Mouse (Mus musculus): ENCODE measurements around the gene Srrm4. TPM values are rescaled to one million over a fixed set of nuclear protein-coding genes. Genes with fewer than 3 reads are reported as not detected.

Gene Srrm4
- polyA plus RNA-seq, 1 experiment, result 1.0 TPM

DNA sequence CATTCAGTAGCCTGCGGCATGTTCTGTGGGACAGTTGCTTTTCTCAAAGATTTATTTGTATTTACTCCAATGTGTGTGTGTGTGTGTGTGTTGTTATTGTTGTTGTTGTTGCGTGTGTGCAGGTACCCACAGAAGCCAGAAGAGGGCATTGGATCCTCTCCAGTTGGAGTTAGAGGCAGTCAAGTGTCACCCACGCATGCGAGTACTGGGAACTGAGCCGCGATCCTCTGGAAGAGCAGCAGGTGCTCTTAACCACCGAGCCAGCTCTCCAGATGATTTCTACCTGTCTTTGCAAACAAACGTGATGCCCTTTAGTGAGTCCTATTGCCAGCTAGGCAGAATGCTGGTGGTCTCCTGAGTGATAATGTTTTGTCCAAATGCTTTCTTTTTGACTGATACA is 24.3 kb downstream of the Srrm4 start:
- Histone ChIP-seq H3K4me1 (ENCODE audit: control insufficient read depth, insufficient read depth, low read length) (peaks cover 3% of the 10 kb centered on the region; the same call in 1 of the 2 replicates), H3K36me3 (ENCODE audit: control insufficient read depth, insufficient read depth, low read length) (no peaks in the 10 kb centered on the region), H3K27me3 (ENCODE audit: control insufficient read depth, insufficient read depth, low read length) (no peaks in the 10 kb centered on the region), H3K27ac (ENCODE audit: control insufficient read depth, insufficient read depth, low read depth, low read length) (no peak overlapping the region), H3K4me3 (ENCODE audit: control insufficient read depth, low read depth, low read length) (no peak overlapping the region)
- TF ChIP-seq CTCF (IDR thresholded peaks at IDR 0.05; ENCODE audit: control insufficient read depth, insufficient read depth, insufficient replicate concordance, low read depth, low read length), result no peak
- TF ChIP-seq POLR2A (IDR thresholded peaks at IDR 0.05; ENCODE audit: control insufficient read depth, low read depth, low read length), result no peak

DNA sequence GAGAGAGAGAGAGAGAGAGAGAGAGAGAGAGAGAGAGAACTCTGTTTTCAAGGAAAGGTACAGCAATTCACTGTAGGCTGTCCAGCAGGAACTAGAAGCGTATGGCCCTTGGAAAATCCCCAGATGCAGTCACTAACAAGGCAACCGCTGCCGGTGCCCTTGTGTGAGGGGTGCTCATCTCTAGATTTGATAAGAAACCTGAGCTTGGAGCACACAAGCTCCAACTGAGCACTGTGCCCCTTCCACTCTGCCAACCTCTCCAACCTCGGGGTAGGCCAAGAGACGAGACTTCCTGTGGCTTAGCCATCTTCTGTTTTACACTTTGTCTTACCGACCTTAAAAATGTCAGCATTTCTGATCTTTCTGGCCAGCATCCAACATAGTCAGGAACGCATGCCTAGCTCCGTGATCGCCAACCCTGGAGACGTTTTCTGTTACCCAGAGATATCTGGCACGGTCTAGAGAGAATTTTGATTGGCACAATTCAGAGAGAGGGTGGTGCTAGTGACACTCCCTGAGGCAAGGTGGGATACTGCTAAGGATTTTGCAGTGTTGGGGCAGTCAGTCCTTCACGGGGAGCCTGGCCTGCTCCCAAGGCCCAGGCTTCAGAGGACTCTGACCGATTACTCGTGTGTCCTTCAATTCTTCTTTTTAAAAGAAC is 25.1 kb downstream of the Srrm4 start:
- Histone ChIP-seq H3K4me1 (ENCODE audit: control insufficient read depth, insufficient read depth, low read length) (peaks cover 6% of the 10 kb centered on the region; the same call in 1 of the 2 replicates), H3K27me3 (ENCODE audit: control insufficient read depth, insufficient read depth, low read length) (no peaks in the 10 kb centered on the region), H3K36me3 (ENCODE audit: control insufficient read depth, insufficient read depth, low read length) (no peaks in the 10 kb centered on the region), H3K27ac (ENCODE audit: control insufficient read depth, insufficient read depth, low read depth, low read length) (no peak overlapping the region), H3K4me3 (ENCODE audit: control insufficient read depth, low read depth, low read length) (no peak overlapping the region)
- no peak for TF ChIP-seq CTCF (IDR thresholded peaks at IDR 0.05; ENCODE audit: control insufficient read depth, insufficient read depth, insufficient replicate concordance, low read depth, low read length)
- TF ChIP-seq POLR2A (IDR thresholded peaks at IDR 0.05; ENCODE audit: control insufficient read depth, low read depth, low read length), result no peak

GRCm38 (mm10) chr5:116565573-116565972 is 26.0 kb downstream of the Srrm4 start:
- Histone ChIP-seq H3K27me3 (ENCODE audit: control insufficient read depth, insufficient read depth, low read length) (no peaks in the 10 kb centered on the region), H3K36me3 (ENCODE audit: control insufficient read depth, insufficient read depth, low read length) (no peaks in the 10 kb centered on the region), H3K27ac (ENCODE audit: control insufficient read depth, insufficient read depth, low read depth, low read length) (no peak overlapping the region), H3K4me3 (ENCODE audit: control insufficient read depth, low read depth, low read length) (no peak overlapping the region), H3K4me1 (ENCODE audit: control insufficient read depth, insufficient read depth, low read length) (peaks cover 4% of the 10 kb centered on the region; the same call in 1 of the 2 replicates)
- TF ChIP-seq POLR2A (IDR thresholded peaks at IDR 0.05; ENCODE audit: control insufficient read depth, low read depth, low read length), result no peak
- no peak for TF ChIP-seq CTCF (IDR thresholded peaks at IDR 0.05; ENCODE audit: control insufficient read depth, insufficient read depth, insufficient replicate concordance, low read depth, low read length)

DNA sequence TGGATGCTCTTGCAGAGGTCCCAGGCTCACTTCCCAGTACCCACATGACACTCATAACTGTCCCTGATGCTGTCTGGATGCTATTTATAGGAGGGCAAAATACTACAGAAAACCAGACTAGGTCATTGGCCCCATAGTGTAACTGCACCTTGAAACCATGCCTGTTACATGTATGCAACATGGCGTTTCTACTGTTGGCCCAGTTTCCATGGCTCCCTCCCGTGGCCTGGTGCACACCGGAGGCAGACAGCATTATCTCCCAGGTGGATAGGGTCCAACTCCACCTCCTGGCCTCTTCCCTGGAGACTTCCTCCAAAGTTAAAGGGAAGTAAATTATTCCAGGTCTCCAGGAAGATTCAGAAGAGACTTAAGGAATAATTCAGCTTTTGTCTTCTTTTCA is 27.2 kb downstream of the Srrm4 start:
- H3K27ac ChIP-seq (ENCODE audit: control insufficient read depth, insufficient read depth, low read depth, low read length), result no peak overlapping the region
- peaks cover 4% of the 10 kb centered on the region; the same call in 1 of the 2 replicates for H3K4me1 ChIP-seq (ENCODE audit: control insufficient read depth, insufficient read depth, low read length)
- no peaks in the 10 kb centered on the region for H3K36me3 ChIP-seq (ENCODE audit: control insufficient read depth, insufficient read depth, low read length)
- no peak overlapping the region for H3K4me3 ChIP-seq (ENCODE audit: control insufficient read depth, low read depth, low read length)
- TF ChIP-seq POLR2A (IDR thresholded peaks at IDR 0.05; ENCODE audit: control insufficient read depth, low read depth, low read length) (no peak), CTCF (IDR thresholded peaks at IDR 0.05; ENCODE audit: control insufficient read depth, insufficient read depth, insufficient replicate concordance, low read depth, low read length) (no peak)
- no peaks in the 10 kb centered on the region for H3K27me3 ChIP-seq (ENCODE audit: control insufficient read depth, insufficient read depth, low read length)

DNA sequence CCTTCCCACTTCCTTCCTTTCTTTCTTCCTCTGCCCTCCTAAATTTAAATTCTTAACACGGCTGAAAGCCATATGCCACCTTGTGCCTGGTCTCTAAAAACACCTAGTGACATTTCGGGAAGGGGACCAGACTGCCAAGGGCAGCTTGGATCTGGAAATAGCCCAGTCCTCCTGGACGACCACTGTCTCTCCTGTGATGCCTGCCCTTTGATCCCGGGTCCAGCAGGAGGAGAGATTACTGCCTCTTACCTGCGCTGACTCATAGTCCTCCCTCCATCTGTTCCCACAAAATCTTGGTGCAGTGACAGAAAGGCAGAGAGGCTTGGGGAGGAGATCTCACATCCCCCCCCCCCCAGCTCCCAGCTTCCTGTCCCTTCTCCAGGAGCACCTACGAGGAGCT is 27.9 kb downstream of the Srrm4 start:
- TF ChIP-seq CTCF (IDR thresholded peaks at IDR 0.05; ENCODE audit: control insufficient read depth, insufficient read depth, insufficient replicate concordance, low read depth, low read length) (no peak), POLR2A (IDR thresholded peaks at IDR 0.05; ENCODE audit: control insufficient read depth, low read depth, low read length) (no peak)
- Histone ChIP-seq H3K27me3 (ENCODE audit: control insufficient read depth, insufficient read depth, low read length) (no peaks in the 10 kb centered on the region), H3K27ac (ENCODE audit: control insufficient read depth, insufficient read depth, low read depth, low read length) (no peak overlapping the region), H3K4me1 (ENCODE audit: control insufficient read depth, insufficient read depth, low read length) (peaks cover 4% of the 10 kb centered on the region; the same call in 1 of the 2 replicates), H3K36me3 (ENCODE audit: control insufficient read depth, insufficient read depth, low read length) (no peaks in the 10 kb centered on the region), H3K4me3 (ENCODE audit: control insufficient read depth, low read depth, low read length) (no peak overlapping the region)

DNA sequence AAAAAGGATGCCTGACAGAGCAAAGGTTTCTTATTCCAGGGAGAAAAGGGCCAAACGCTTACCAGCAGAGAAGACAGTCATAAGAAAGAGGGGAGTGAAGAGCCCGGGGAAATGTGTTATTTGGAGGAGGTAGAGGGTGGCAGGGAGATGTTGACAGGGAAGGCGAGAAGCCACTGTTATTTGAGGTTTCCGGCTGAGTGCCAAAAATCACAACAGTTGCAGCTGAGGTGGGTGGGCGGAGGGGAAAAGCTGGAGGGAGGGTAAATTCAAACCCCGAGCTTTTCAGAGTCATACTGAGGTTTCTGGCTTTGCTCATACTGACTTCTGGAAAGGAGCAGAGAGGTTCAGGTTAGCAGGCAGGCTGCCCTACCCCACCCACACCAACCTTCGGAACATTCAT is 32.5 kb downstream of the Srrm4 start:
- H3K27ac ChIP-seq (ENCODE audit: control insufficient read depth, insufficient read depth, low read depth, low read length), result no peak overlapping the region
- TF ChIP-seq POLR2A (IDR thresholded peaks at IDR 0.05; ENCODE audit: control insufficient read depth, low read depth, low read length), result no peak
- TF ChIP-seq CTCF (IDR thresholded peaks at IDR 0.05; ENCODE audit: control insufficient read depth, insufficient read depth, insufficient replicate concordance, low read depth, low read length), result no peak
- no peaks in the 10 kb centered on the region for H3K36me3 ChIP-seq (ENCODE audit: control insufficient read depth, insufficient read depth, low read length)
- H3K4me3 ChIP-seq (ENCODE audit: control insufficient read depth, low read depth, low read length), result no peak overlapping the region
- H3K4me1 ChIP-seq (ENCODE audit: control insufficient read depth, insufficient read depth, low read length), result peaks cover 4% of the 10 kb centered on the region; the same call in 1 of the 2 replicates
- H3K27me3 ChIP-seq (ENCODE audit: control insufficient read depth, insufficient read depth, low read length), result no peaks in the 10 kb centered on the region

DNA sequence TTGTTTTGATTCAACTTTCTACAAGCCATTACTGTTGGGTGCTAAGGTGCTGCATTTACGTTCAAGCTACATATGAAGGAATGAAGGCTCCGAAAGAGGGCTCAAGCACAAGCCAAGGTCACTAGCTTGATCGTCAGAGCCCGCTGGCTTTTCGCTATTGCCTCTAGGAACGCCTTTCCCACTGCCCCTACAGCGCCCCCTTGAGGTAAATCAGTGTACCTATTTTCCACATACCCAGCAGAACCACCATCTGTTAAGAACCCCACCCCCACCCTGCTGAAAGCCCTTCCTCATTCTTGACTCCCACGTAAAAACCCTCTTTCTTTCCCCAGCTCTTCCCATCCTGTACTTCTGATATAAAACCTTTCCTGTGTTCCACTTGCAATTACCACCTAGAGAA is 35.0 kb downstream of the Srrm4 start:
- Histone ChIP-seq H3K36me3 (ENCODE audit: control insufficient read depth, insufficient read depth, low read length) (no peaks in the 10 kb centered on the region), H3K27ac (ENCODE audit: control insufficient read depth, insufficient read depth, low read depth, low read length) (no peak overlapping the region), H3K27me3 (ENCODE audit: control insufficient read depth, insufficient read depth, low read length) (no peaks in the 10 kb centered on the region), H3K4me1 (ENCODE audit: control insufficient read depth, insufficient read depth, low read length) (no peaks in the 10 kb centered on the region; the same call in 1 of the 2 replicates), H3K4me3 (ENCODE audit: control insufficient read depth, low read depth, low read length) (no peak overlapping the region)
- TF ChIP-seq CTCF (IDR thresholded peaks at IDR 0.05; ENCODE audit: control insufficient read depth, insufficient read depth, insufficient replicate concordance, low read depth, low read length) (peak; percentile 67; the same call in 1 of the 2 replicates), POLR2A (IDR thresholded peaks at IDR 0.05; ENCODE audit: control insufficient read depth, low read depth, low read length) (no peak)

Measured in testis, adult 2 months (tissue).